Comparison of ENCODE assay signal across 46 mouse cellular contexts in the genomic region with DNA sequence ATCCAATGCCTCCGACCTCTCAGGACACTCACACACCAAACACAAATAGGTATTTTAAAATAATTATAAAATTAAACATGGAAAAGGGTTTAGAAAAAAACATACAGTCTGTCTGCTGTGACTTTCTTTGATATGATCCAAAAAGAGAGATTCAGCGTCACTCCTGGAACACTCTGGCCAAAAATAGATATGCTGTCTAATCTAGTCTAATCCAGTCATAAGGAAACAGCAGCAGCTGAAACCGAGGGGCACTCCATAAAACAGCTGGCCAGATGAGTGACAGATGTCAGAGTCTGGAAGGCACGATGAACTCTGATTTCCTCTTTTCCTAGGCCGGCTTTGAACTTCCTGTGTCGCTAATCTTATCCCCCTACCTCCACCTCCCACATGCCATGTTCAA. TPM values are rescaled to one million over a fixed set of nuclear protein-coding genes. Genes with fewer than 3 reads are reported as not detected.
"Had no signal": no experiment of that assay in that cellular context is flagged by ENCODE, and none has a peak within 500 bp of the region (broad histone marks: within the 10 kb centered on the region; RNA-seq: fewer than 3 reads in every experiment).

No protein-coding gene starts in this region.

- DNase-seq: left cerebral cortex, postnatal 4 days; liver; liver, embryonic 13.5 days; liver, postnatal 0 days; lung, adult 18-20 months; lung, adult 2 months; lung, embryonic 14.5 days; lung, postnatal 10 days; lung, postnatal 14 days; lung, postnatal 36 days; lung, postnatal 4 days; midbrain, embryonic 14.5 days had no signal

- H3K4me1 ChIP-seq: limb, embryonic 12.5 days; limb, embryonic 13.5 days; liver, embryonic 12.5 days; liver, embryonic 13.5 days; liver, embryonic 15.5 days; lung, embryonic 15.5 days; midbrain, embryonic 12.5 days; midbrain, embryonic 13.5 days; midbrain, embryonic 15.5 days had no signal

- H3K9ac ChIP-seq: limb, embryonic 12.5 days; limb, embryonic 13.5 days; limb, embryonic 15.5 days; liver, embryonic 12.5 days; liver, embryonic 13.5 days; liver, embryonic 14.5 days; liver, embryonic 15.5 days; liver, postnatal 0 days; lung, embryonic 14.5 days; lung, embryonic 15.5 days; midbrain, embryonic 12.5 days; midbrain, embryonic 13.5 days; midbrain, embryonic 15.5 days had no signal

- H3K36me3 ChIP-seq: limb, embryonic 10.5 days; limb, embryonic 12.5 days; limb, embryonic 13.5 days; limb, embryonic 15.5 days; liver, embryonic 12.5 days; liver, embryonic 13.5 days; liver, embryonic 15.5 days; lung, embryonic 15.5 days; midbrain, embryonic 10.5 days; midbrain, embryonic 12.5 days; midbrain, embryonic 13.5 days; midbrain, embryonic 15.5 days had no signal

- H3K4me3 ChIP-seq: limb, embryonic 10.5 days; limb, embryonic 12.5 days; limb, embryonic 13.5 days; limb, embryonic 15.5 days; liver, embryonic 12.5 days; liver, embryonic 13.5 days; liver, embryonic 15.5 days; lung, embryonic 15.5 days; megakaryocyte, embryonic 14.5 days; midbrain, embryonic 10.5 days; midbrain, embryonic 12.5 days; midbrain, embryonic 13.5 days; midbrain, embryonic 15.5 days; myocyte had no signal

- H3K27ac ChIP-seq: limb, embryonic 10.5 days; limb, embryonic 12.5 days; limb, embryonic 13.5 days; limb, embryonic 15.5 days; liver, embryonic 12.5 days; liver, embryonic 13.5 days; liver, embryonic 14.5 days; liver, embryonic 15.5 days; lung, embryonic 15.5 days; macrophage; midbrain, embryonic 10.5 days; midbrain, embryonic 12.5 days; midbrain, embryonic 13.5 days; midbrain, embryonic 15.5 days had no signal

- H3K27me3 ChIP-seq: limb, embryonic 12.5 days; limb, embryonic 13.5 days; limb, embryonic 15.5 days; liver, embryonic 13.5 days; liver, embryonic 15.5 days; lung, embryonic 15.5 days; midbrain, embryonic 12.5 days; midbrain, embryonic 13.5 days; midbrain, embryonic 15.5 days had no signal

- H3K9me3 ChIP-seq: limb, embryonic 10.5 days; limb, embryonic 12.5 days; limb, embryonic 13.5 days; limb, embryonic 15.5 days; liver, embryonic 12.5 days; liver, embryonic 13.5 days; liver, embryonic 15.5 days; lung, embryonic 15.5 days; megakaryocyte, embryonic 14.5 days; midbrain, embryonic 10.5 days; midbrain, embryonic 12.5 days; midbrain, embryonic 13.5 days; midbrain, embryonic 15.5 days had no signal

- ATAC-seq: liver, embryonic 12.5 days; liver, postnatal 0 days; lung, postnatal 0 days; midbrain, embryonic 13.5 days; midbrain, embryonic 16.5 days had no signal

- H3K4me2 ChIP-seq: limb, embryonic 12.5 days; limb, embryonic 13.5 days; limb, embryonic 15.5 days; liver, embryonic 11.5 days; liver, embryonic 12.5 days; liver, embryonic 13.5 days; liver, embryonic 15.5 days; lung, embryonic 14.5 days; lung, embryonic 15.5 days; midbrain, embryonic 11.5 days; midbrain, embryonic 12.5 days; midbrain, embryonic 13.5 days; midbrain, embryonic 15.5 days had no signal

RNA-seq across cellular contexts. Expression of a gene that starts 6.4 kb away (rescaled TPM):
- total RNA-seq: left cerebral cortex, adult 8-10 months; left cerebral cortex, postnatal 10 days; left cerebral cortex, postnatal 14 days; left cerebral cortex, postnatal 25 days; left cerebral cortex, postnatal 4 days; liver, adult 2 months; megakaryocyte progenitor cell, adult 5-6 weeks; megakaryocyte, adult 5-6 weeks; megakaryocyte-erythroid progenitor cell, adult 5-6 weeks; midbrain, postnatal 0 days; monocyte, adult 5-6 weeks had no signal
- polyA plus RNA-seq: limb, embryonic 10.5 days; limb, embryonic 11.5 days; limb, embryonic 12.5 days; liver, adult 2 months; liver, embryonic 11.5 days; liver, embryonic 13.5 days; liver, embryonic 14.5 days; liver, embryonic 15.5 days; liver, embryonic 16.5 days; lung, embryonic 15.5 days; macrophage; midbrain, embryonic 10.5 days; midbrain, embryonic 11.5 days; midbrain, embryonic 12.5 days; midbrain, embryonic 13.5 days; midbrain, embryonic 14.5 days; midbrain, embryonic 15.5 days; midbrain, embryonic 16.5 days; neural tube, embryonic 11.5 days had no signal

RNA-seq across cellular contexts. Expression of a gene that starts 10.3 kb away (rescaled TPM):
- total RNA-seq: megakaryocyte-erythroid progenitor cell, adult 5-6 weeks; monocyte, adult 5-6 weeks had no signal
- polyA plus RNA-seq: macrophage; midbrain, embryonic 12.5 days had no signal

RNA-seq across cellular contexts. Expression of a gene that starts 12.3 kb away (rescaled TPM):
- total RNA-seq: left cerebral cortex, adult 8-10 months; left cerebral cortex, postnatal 10 days; left cerebral cortex, postnatal 14 days; left cerebral cortex, postnatal 25 days; left cerebral cortex, postnatal 4 days; liver, adult 2 months; megakaryocyte progenitor cell, adult 5-6 weeks; megakaryocyte, adult 5-6 weeks; megakaryocyte-erythroid progenitor cell, adult 5-6 weeks; midbrain, postnatal 0 days; monocyte, adult 5-6 weeks had no signal
- polyA plus RNA-seq: limb, embryonic 10.5 days; limb, embryonic 11.5 days; limb, embryonic 12.5 days; limb, embryonic 13.5 days; limb, embryonic 14.5 days; limb, embryonic 15.5 days; liver, adult 2 months; liver, embryonic 11.5 days; liver, embryonic 12.5 days; liver, embryonic 13.5 days; liver, embryonic 14.5 days; liver, embryonic 15.5 days; liver, embryonic 16.5 days; liver, postnatal 0 days; lung, adult 2 months; lung, embryonic 14.5 days; lung, embryonic 15.5 days; lung, embryonic 16.5 days; lung, postnatal 0 days; macrophage; midbrain, embryonic 10.5 days; midbrain, embryonic 11.5 days; midbrain, embryonic 12.5 days; midbrain, embryonic 13.5 days; midbrain, embryonic 14.5 days; midbrain, embryonic 15.5 days; midbrain, embryonic 16.5 days; midbrain, postnatal 0 days; myocyte; neural tube, embryonic 11.5 days had no signal

RNA-seq across cellular contexts. Expression of a gene that starts 17.3 kb away (rescaled TPM):
- total RNA-seq: left cerebral cortex, adult 8-10 months; left cerebral cortex, postnatal 10 days; left cerebral cortex, postnatal 14 days; left cerebral cortex, postnatal 25 days; left cerebral cortex, postnatal 4 days; liver, adult 2 months; megakaryocyte progenitor cell, adult 5-6 weeks; megakaryocyte, adult 5-6 weeks; megakaryocyte-erythroid progenitor cell, adult 5-6 weeks; midbrain, postnatal 0 days; monocyte, adult 5-6 weeks had no signal
- polyA plus RNA-seq: limb, embryonic 10.5 days; limb, embryonic 11.5 days; limb, embryonic 12.5 days; limb, embryonic 13.5 days; limb, embryonic 14.5 days; limb, embryonic 15.5 days; liver, adult 2 months; liver, embryonic 11.5 days; liver, embryonic 12.5 days; liver, embryonic 13.5 days; liver, embryonic 14.5 days; liver, embryonic 15.5 days; liver, embryonic 16.5 days; liver, postnatal 0 days; lung, adult 2 months; lung, embryonic 14.5 days; lung, embryonic 15.5 days; lung, embryonic 16.5 days; lung, postnatal 0 days; macrophage; midbrain, embryonic 10.5 days; midbrain, embryonic 11.5 days; midbrain, embryonic 12.5 days; midbrain, embryonic 13.5 days; midbrain, embryonic 14.5 days; midbrain, embryonic 15.5 days; midbrain, embryonic 16.5 days; midbrain, postnatal 0 days; neural tube, embryonic 11.5 days had no signal

RNA-seq across cellular contexts. Expression of a gene that starts 36.4 kb away (rescaled TPM):
- total RNA-seq: left cerebral cortex, adult 8-10 months; left cerebral cortex, postnatal 10 days; left cerebral cortex, postnatal 14 days; left cerebral cortex, postnatal 25 days; left cerebral cortex, postnatal 4 days; liver, adult 2 months; megakaryocyte progenitor cell, adult 5-6 weeks; megakaryocyte, adult 5-6 weeks; megakaryocyte-erythroid progenitor cell, adult 5-6 weeks; midbrain, postnatal 0 days; monocyte, adult 5-6 weeks had no signal
- polyA plus RNA-seq: limb, embryonic 10.5 days; limb, embryonic 11.5 days; limb, embryonic 12.5 days; limb, embryonic 13.5 days; limb, embryonic 14.5 days; limb, embryonic 15.5 days; liver, adult 2 months; liver, embryonic 11.5 days; liver, embryonic 12.5 days; liver, embryonic 13.5 days; liver, embryonic 14.5 days; liver, embryonic 16.5 days; liver, postnatal 0 days; lung, adult 2 months; lung, embryonic 14.5 days; lung, embryonic 15.5 days; lung, embryonic 16.5 days; macrophage; midbrain, embryonic 10.5 days; midbrain, embryonic 11.5 days; midbrain, embryonic 12.5 days; midbrain, embryonic 13.5 days; midbrain, embryonic 14.5 days; midbrain, embryonic 15.5 days; midbrain, embryonic 16.5 days; midbrain, postnatal 0 days; myocyte; neural tube, embryonic 11.5 days had no signal
